Mouse (Mus musculus) embryonic fibroblast, embryonic 13.5 days (primary cell): Measurements from ENCODE around the gene Ikbip.

Source experiments
- CTCF ChIP-seq: IDR thresholded peaks from 2 replicates; pipeline ENCODE4 v1.5.1; 2011; ENCODE audit warnings: mild to moderate bottlenecking, control low read depth, low read length, moderate library complexity, borderline replicate concordance; ENCODE audit not compliant: insufficient read depth
- POLR2A ChIP-seq: IDR thresholded peaks from 2 replicates; pipeline ENCODE4 v1.6.1; 2011; ENCODE audit warnings: low read depth, mild to moderate bottlenecking, control low read depth, low read length, moderate library complexity

DNA sequence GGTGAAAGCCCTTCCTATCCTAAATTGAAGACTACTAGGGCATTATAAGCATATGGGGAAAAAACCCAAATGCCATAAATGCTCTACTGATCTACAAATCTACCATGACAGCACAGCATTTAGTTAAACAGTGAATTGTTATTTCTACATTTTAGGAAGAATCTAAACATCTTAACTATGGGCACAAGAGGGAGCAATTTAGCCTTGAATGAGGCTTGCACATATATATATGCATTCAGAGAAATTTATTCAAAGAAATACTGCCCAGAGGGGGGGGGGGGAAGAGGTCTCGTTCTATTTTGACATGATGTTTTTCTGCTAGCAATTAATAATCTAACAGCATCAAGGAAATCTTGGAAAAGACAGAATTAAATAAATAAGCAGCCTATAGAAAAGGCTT, 11.0 kb upstream of the Ikbip start:
- TF ChIP-seq CTCF: no peak
- no peak for TF ChIP-seq POLR2A
